Mouse (Mus musculus): ENCODE data around the gene Brat1. TPM values are rescaled to one million over a fixed set of nuclear protein-coding genes. Genes with fewer than 3 reads are reported as not detected.

Brat1 gene
- total RNA-seq, 2 experiments from 2014 or later = 19.8 to 21.3 TPM

GRCm38 (mm10) chr5:140731040-140731797 lies 26.4 kb downstream of the Brat1 start:
- intact Hi-C loops (cut with DNase I) = no loop called here
- no peak for DNase-seq (ENCODE audit: extremely low spot score in 1 of 2, low spot score in 2 of 2)
- Histone ChIP-seq H3K27ac (no peak overlapping the region), H3K4me3 (no peak overlapping the region)
- TF ChIP-seq CTCF (IDR thresholded peaks at IDR 0.05) = no peak

GRCm38 (mm10) chr5:140732195-140732594 lies 27.4 kb downstream of the Brat1 start:
- Histone ChIP-seq H3K4me3 (no peak overlapping the region), H3K27ac (no peak overlapping the region)
- intact Hi-C loops (cut with DNase I) = no loop called here
- TF ChIP-seq CTCF (IDR thresholded peaks at IDR 0.05) = peak; percentile 53
- DNase-seq (ENCODE audit: extremely low spot score in 1 of 2, low spot score in 2 of 2) = no peak

GRCm38 (mm10) chr5:140733336-140733735 lies 28.5 kb downstream of the Brat1 start:
- no peak for TF ChIP-seq CTCF (IDR thresholded peaks at IDR 0.05)
- no peak overlapping the region for H3K4me3 ChIP-seq
- no peak for DNase-seq (ENCODE audit: extremely low spot score in 1 of 2, low spot score in 2 of 2)
- intact Hi-C loops (cut with DNase I) = no loop called here
- no peak overlapping the region for H3K27ac ChIP-seq

GRCm38 (mm10) chr5:140735297-140735696 lies 30.5 kb downstream of the Brat1 start:
- TF ChIP-seq CTCF (IDR thresholded peaks at IDR 0.05) = no peak
- Histone ChIP-seq H3K27ac (no peak overlapping the region), H3K4me3 (peak overlapping the region; percentile 35)
- no peak for DNase-seq (ENCODE audit: extremely low spot score in 1 of 2, low spot score in 2 of 2)
- intact Hi-C loops (cut with DNase I) = no loop called here

GRCm38 (mm10) chr5:140736166-140736565 lies 31.4 kb downstream of the Brat1 start:
- intact Hi-C loops (cut with DNase I) = no loop called here
- DNase-seq (ENCODE audit: extremely low spot score in 1 of 2, low spot score in 2 of 2) = no peak
- TF ChIP-seq CTCF (IDR thresholded peaks at IDR 0.05) = no peak
- H3K27ac ChIP-seq = no peak overlapping the region
- peak overlapping the region; percentile 35 for H3K4me3 ChIP-seq

GRCm38 (mm10) chr5:140739813-140740212 lies 35.0 kb downstream of the Brat1 start:
- peak; percentile 24 for TF ChIP-seq CTCF (IDR thresholded peaks at IDR 0.05)
- Histone ChIP-seq H3K27ac (peak overlapping the region; percentile 47; the same call in 1 of the 2 replicates), H3K4me3 (no peak overlapping the region)
- DNase-seq (ENCODE audit: extremely low spot score in 1 of 2, low spot score in 2 of 2) = peak; percentile 41 to 58
- intact Hi-C loops (cut with DNase I) = no loop called here

- intact Hi-C loops (cut with DNase I) = no loop called here
Observed at GRCm38 (mm10) chr5:140741040-140741439, 36.2 kb downstream of the Brat1 start.

GRCm38 (mm10) chr5:140741877-140742276 lies 37.1 kb downstream of the Brat1 start:
- intact Hi-C loops (cut with DNase I) = no loop called here
- peak; percentile 57 for TF ChIP-seq CTCF (IDR thresholded peaks at IDR 0.05)
- H3K27ac ChIP-seq = no peak overlapping the region
- DNase-seq (ENCODE audit: extremely low spot score in 1 of 2, low spot score in 2 of 2) = no peak
- no peak overlapping the region for H3K4me3 ChIP-seq

More at GRCm38 (mm10) chr5:140741040-140741439, 36.2 kb downstream of the Brat1 start:
- TF ChIP-seq CTCF (IDR thresholded peaks at IDR 0.05) = no peak
- DNase-seq (ENCODE audit: extremely low spot score in 1 of 2, low spot score in 2 of 2) = no peak
- no peak overlapping the region for H3K27ac ChIP-seq
- no peak overlapping the region for H3K4me3 ChIP-seq

- Histone ChIP-seq H3K4me3 (no peak overlapping the region), H3K27ac (no peak overlapping the region)
- no peak for DNase-seq (ENCODE audit: extremely low spot score in 1 of 2, low spot score in 2 of 2)
- intact Hi-C loops (cut with DNase I) = no loop called here
- peak; percentile 28 for TF ChIP-seq CTCF (IDR thresholded peaks at IDR 0.05)
Observed at GRCm38 (mm10) chr5:140743706-140744131, 38.9 kb downstream of the Brat1 start.

- Histone ChIP-seq H3K27ac (no peak overlapping the region), H3K4me3 (no peak overlapping the region)
- TF ChIP-seq CTCF (IDR thresholded peaks at IDR 0.05) = no peak
- DNase-seq (ENCODE audit: extremely low spot score in 1 of 2, low spot score in 2 of 2) = no peak
- intact Hi-C loops (cut with DNase I) = loop anchor here (2.0 to 5.0 kb wide), 2 partner anchors 41 to 208 kb away; partner anchors contain the start of gene Brat1
Observed at GRCm38 (mm10) chr5:140748425-140748824, 43.6 kb downstream of the Brat1 start.

- peak; percentile 69 to 74 for DNase-seq (ENCODE audit: extremely low spot score in 1 of 2, low spot score in 2 of 2)
- intact Hi-C loops (cut with DNase I) = loop anchor here (2.0 to 5.0 kb wide), 2 partner anchors 42 to 208 kb away; partner anchors contain the start of gene Brat1
- peak; percentile 90 for TF ChIP-seq CTCF (IDR thresholded peaks at IDR 0.05)
- no peak overlapping the region; the same call in 1 of the 2 replicates for H3K27ac ChIP-seq
- peak overlapping the region; percentile 21; the same call in 1 of the 2 replicates for H3K4me3 ChIP-seq
Observed at GRCm38 (mm10) chr5:140749062-140749875, 44.5 kb downstream of the Brat1 start.

- DNase-seq (ENCODE audit: extremely low spot score in 1 of 2, low spot score in 2 of 2) = no peak
- Histone ChIP-seq H3K27ac (no peak overlapping the region), H3K4me3 (no peak overlapping the region)
- intact Hi-C loops (cut with DNase I) = no loop called here
- TF ChIP-seq CTCF (IDR thresholded peaks at IDR 0.05) = peak; percentile 67
Observed at GRCm38 (mm10) chr5:140750925-140751324, 46.1 kb downstream of the Brat1 start.

Measured in left cerebral cortex, adult 2 months (tissue).